Mouse (Mus musculus) mouse embryonic stem cell (cell line): ENCODE data around the gene Pik3r2.

Experiments used
- in situ Hi-C, 2 experiments: fragments of 300-500 bp; cut with MboI; formaldehyde crosslinking; loops; 1 replicate in 1 of 2; 3 replicates in 1 of 2; pipeline ENCODE4 v1.14.3; 2019 to 2020; ENCODE audit warnings: low sequenced_read_pairs in 2 of 2, low pct_unique_long_range_greater_than_20kb in 1 of 2, mixed read lengths in 1 of 2; ENCODE audit not compliant: unreplicated experiment in 1 of 2

The Pik3r2 gene

GRCm38 (mm10) chr8:70723486-70724210, 52.9 kb downstream of the Pik3r2 start, which contains the start of gene Pde4c:
Gene Pde4c, plus strand, starts transcription at chr8:70723720.
- in situ Hi-C loops, result no loop called here

- in situ Hi-C loops, result no loop called here
Measured at GRCm38 (mm10) chr8:70721601-70722000, 54.9 kb downstream of the Pik3r2 start.

GRCm38 (mm10) chr8:70720739-70721138, 55.8 kb downstream of the Pik3r2 start:
- in situ Hi-C loops, result no loop called here

GRCm38 (mm10) chr8:70719796-70720270, 56.7 kb downstream of the Pik3r2 start:
- in situ Hi-C loops, result loop anchor here in 1 of 2 experiments (5.0 kb wide), 1 partner anchor 42 kb away; the partner anchor contains the start of gene Mpv17l2

GRCm38 (mm10) chr8:70718297-70718696, 58.2 kb downstream of the Pik3r2 start, which contains the start of gene Gm3336:
Gene Gm3336, plus strand, starts transcription at chr8:70718543.
- in situ Hi-C loops, result loop anchor here in 1 of 2 experiments (5.0 kb wide), 1 partner anchor 44 kb away; the partner anchor contains the start of gene Mpv17l2
